Mouse (Mus musculus) liver, adult 2 months (tissue): Measurements from ENCODE around the gene F7.
A peak's percentile ranks its signal among the peaks of the same experiment; 100 is the strongest.

Experiments
- CTCF ChIP-seq: fragments of 200-500 bp; IDR thresholded peaks from 2 replicates; pipeline ENCODE4 v1.5.1; 2011; ENCODE audit warnings: low read depth, low read length, control low read depth
- POLR2A ChIP-seq: fragments of 200-500 bp; IDR thresholded peaks from 2 replicates; pipeline ENCODE4 v1.6.1; 2011; ENCODE audit warnings: low read length, control low read depth; ENCODE audit not compliant: insufficient read depth; ENCODE audit errors: extremely low read depth

DNA sequence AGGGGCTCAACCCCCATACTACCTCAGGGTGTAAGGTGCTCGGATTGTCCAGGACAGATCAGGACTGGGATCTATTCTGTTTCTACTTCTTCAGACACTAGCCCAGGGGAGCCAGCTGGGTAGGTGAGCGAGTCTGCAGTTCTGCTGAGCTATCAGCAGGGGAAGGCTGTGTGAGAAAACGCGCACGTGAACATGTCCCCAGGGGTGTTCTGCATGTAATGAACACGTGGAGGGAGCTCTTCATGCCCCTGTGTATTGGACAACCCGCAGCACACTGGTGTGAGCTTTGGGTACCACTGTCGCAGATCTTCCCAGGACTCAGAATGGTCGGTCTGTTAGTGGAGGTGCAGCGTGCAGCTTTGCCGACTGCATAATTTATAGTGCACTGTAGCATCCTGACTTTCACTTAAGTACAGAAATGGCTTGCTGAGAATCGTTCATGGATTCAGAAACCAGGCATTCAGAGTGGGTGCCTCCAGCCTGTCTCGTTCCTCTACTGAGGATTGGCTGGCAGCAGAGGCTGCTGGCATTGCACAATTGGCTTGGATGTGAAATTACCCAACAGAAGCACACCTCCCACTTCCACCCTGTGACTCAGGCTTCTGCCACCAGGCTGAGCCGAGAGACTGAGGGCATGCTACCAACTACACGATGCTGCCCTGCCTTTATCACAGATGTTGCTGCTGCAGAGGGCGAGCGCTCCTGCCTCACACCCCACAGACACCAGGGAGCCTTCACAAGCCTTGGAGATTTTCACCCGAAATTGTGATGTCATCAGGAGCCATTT lies 42.0 kb upstream of the F7 start:
- TF ChIP-seq CTCF (peak; percentile 53), POLR2A (no peak)
